Mouse (Mus musculus): Measurements from ENCODE around the gene Hic2. TPM values are rescaled to one million over a fixed set of nuclear protein-coding genes. Genes with fewer than 3 reads are reported as not detected.

Gene Hic2
- 10.3 and 10.8 TPM in 2 replicates for polyA plus RNA-seq (2014; fragmentation: Nextera tagmentation; extraction: Ambion mirVana)

GRCm38 (mm10) chr16:17232794-17233701 is at the start of gene Hic2:
TSS of gene Hic2 (plus strand) at chr16:17233572.
- H3K36me3 ChIP-seq (ENCODE audit: control insufficient read depth, insufficient read depth, low read length): no peaks in the 10 kb centered on the region
- H3K4me3 ChIP-seq (ENCODE audit: low read depth, low read length): peak within 1 kb of the TSS; percentile 83
- H3K9me3 ChIP-seq (ENCODE audit: control insufficient read depth, low read length): no peaks in the 10 kb centered on the region; the same call in 1 of the 2 replicates
- peak within 1 kb of the TSS; percentile 92 for H3K9ac ChIP-seq (ENCODE audit: low read length)
- DNase-seq (ENCODE audit: low spot score, missing footprints) (peak; percentile 99), ATAC-seq (ENCODE audit: low FRiP score) (peak; percentile 98)
- 1% methylated on average over 59 of the region's 59 CpGs for WGBS
- H3K4me1 ChIP-seq (ENCODE audit: control insufficient read depth, insufficient read depth, low read length): peaks cover 18% of the 10 kb centered on the region
- H3K27me3 ChIP-seq (ENCODE audit: control insufficient read depth, insufficient read depth, low read length): no peaks in the 10 kb centered on the region
- H3K27ac ChIP-seq (ENCODE audit: low read depth, low read length): peak within 1 kb of the TSS; percentile 89
- peak within 1 kb of the TSS; percentile 90 for H3K4me2 ChIP-seq

GRCm38 (mm10) chr16:17185475-17185874 is 47.9 kb upstream of the Hic2 start:
- H3K4me1 ChIP-seq (ENCODE audit: control insufficient read depth, insufficient read depth, low read length): no peaks in the 10 kb centered on the region
- no peak overlapping the region for H3K4me2 ChIP-seq
- H3K27ac ChIP-seq (ENCODE audit: low read depth, low read length): no peak overlapping the region
- DNase-seq (ENCODE audit: low spot score, missing footprints) (peak; percentile 60), ATAC-seq (ENCODE audit: low FRiP score) (no peak)
- H3K4me3 ChIP-seq (ENCODE audit: low read depth, low read length): no peak overlapping the region
- 0 out of 2 replicates have a peak, but pooled peaks cover 6% of the 10 kb centered on the region for H3K36me3 ChIP-seq (ENCODE audit: control insufficient read depth, insufficient read depth, low read length)
- H3K27me3 ChIP-seq (ENCODE audit: control insufficient read depth, insufficient read depth, low read length): no peaks in the 10 kb centered on the region
- H3K9me3 ChIP-seq (ENCODE audit: control insufficient read depth, low read length): no peaks in the 10 kb centered on the region
- no peak overlapping the region for H3K9ac ChIP-seq (ENCODE audit: low read length)

GRCm38 (mm10) chr16:17193823-17194222 is 39.5 kb upstream of the Hic2 start:
- Histone ChIP-seq H3K27me3 (ENCODE audit: control insufficient read depth, insufficient read depth, low read length) (no peaks in the 10 kb centered on the region), H3K27ac (ENCODE audit: low read depth, low read length) (no peak overlapping the region), H3K4me1 (ENCODE audit: control insufficient read depth, insufficient read depth, low read length) (no peaks in the 10 kb centered on the region), H3K36me3 (ENCODE audit: control insufficient read depth, insufficient read depth, low read length) (peaks cover 2% of the 10 kb centered on the region; the same call in 1 of the 2 replicates), H3K9ac (ENCODE audit: low read length) (no peak overlapping the region), H3K9me3 (ENCODE audit: control insufficient read depth, low read length) (no peaks in the 10 kb centered on the region), H3K4me3 (ENCODE audit: low read depth, low read length) (no peak overlapping the region), H3K4me2 (no peak overlapping the region)
- WGBS: 96% methylated on average over 4 of the region's 4 CpGs
- DNase-seq (ENCODE audit: low spot score, missing footprints): no peak
- ATAC-seq (ENCODE audit: low FRiP score): no peak

GRCm38 (mm10) chr16:17200121-17200952 is 33.0 kb upstream of the Hic2 start:
- H3K9me3 ChIP-seq (ENCODE audit: control insufficient read depth, low read length): no peaks in the 10 kb centered on the region
- H3K9ac ChIP-seq (ENCODE audit: low read length): peak overlapping the region; percentile 95
- H3K4me2 ChIP-seq: peak overlapping the region; percentile 88
- H3K27me3 ChIP-seq (ENCODE audit: control insufficient read depth, insufficient read depth, low read length): no peaks in the 10 kb centered on the region
- no peaks in the 10 kb centered on the region for H3K36me3 ChIP-seq (ENCODE audit: control insufficient read depth, insufficient read depth, low read length)
- DNase-seq (ENCODE audit: low spot score, missing footprints) (peak; percentile 86), ATAC-seq (ENCODE audit: low FRiP score) (no peak; the same call in 1 of the 2 replicates)
- WGBS: 11% methylated on average over 24 of the region's 24 CpGs
- H3K4me1 ChIP-seq (ENCODE audit: control insufficient read depth, insufficient read depth, low read length): peaks cover 13% of the 10 kb centered on the region
- no peak overlapping the region for H3K27ac ChIP-seq (ENCODE audit: low read depth, low read length)
- peak overlapping the region; percentile 79 for H3K4me3 ChIP-seq (ENCODE audit: low read depth, low read length)

GRCm38 (mm10) chr16:17200953-17201707 is 32.2 kb upstream of the Hic2 start:
- Histone ChIP-seq H3K27ac (ENCODE audit: low read depth, low read length) (0 out of 2 replicates have a peak overlapping the region, but pooled peaks have one; percentile 3), H3K36me3 (ENCODE audit: control insufficient read depth, insufficient read depth, low read length) (no peaks in the 10 kb centered on the region), H3K9ac (ENCODE audit: low read length) (peak overlapping the region; percentile 95), H3K27me3 (ENCODE audit: control insufficient read depth, insufficient read depth, low read length) (no peaks in the 10 kb centered on the region), H3K4me3 (ENCODE audit: low read depth, low read length) (peak overlapping the region; percentile 79), H3K9me3 (ENCODE audit: control insufficient read depth, low read length) (no peaks in the 10 kb centered on the region), H3K4me1 (ENCODE audit: control insufficient read depth, insufficient read depth, low read length) (peaks cover 13% of the 10 kb centered on the region), H3K4me2 (peak overlapping the region; percentile 88)
- WGBS: under 1% methylated on average over 61 of the region's 72 CpGs
- peak; percentile 98 for DNase-seq (ENCODE audit: low spot score, missing footprints)
- ATAC-seq (ENCODE audit: low FRiP score): peak; percentile 89

- H3K27ac ChIP-seq (ENCODE audit: low read depth, low read length): no peak overlapping the region
Observed at GRCm38 (mm10) chr16:17201977-17202376, 31.4 kb upstream of the Hic2 start.

GRCm38 (mm10) chr16:17202549-17202948 is 30.8 kb upstream of the Hic2 start, which contains the start of gene Ube2l3:
TSS of gene Ube2l3 (minus strand) at chr16:17202649.
- WGBS: 91% methylated on average over 1 of the region's 1 CpGs
- Histone ChIP-seq H3K9ac (ENCODE audit: low read length) (peak within 1 kb of the TSS; percentile 95), H3K4me2 (no peak within 1 kb of the TSS; the same call in 1 of the 2 replicates), H3K4me1 (ENCODE audit: control insufficient read depth, insufficient read depth, low read length) (peaks cover 13% of the 10 kb centered on the region), H3K27ac (ENCODE audit: low read depth, low read length) (no peak within 1 kb of the TSS), H3K4me3 (ENCODE audit: low read depth, low read length) (peak within 1 kb of the TSS; percentile 79; the same call in 1 of the 2 replicates), H3K27me3 (ENCODE audit: control insufficient read depth, insufficient read depth, low read length) (no peaks in the 10 kb centered on the region), H3K36me3 (ENCODE audit: control insufficient read depth, insufficient read depth, low read length) (no peaks in the 10 kb centered on the region), H3K9me3 (ENCODE audit: control insufficient read depth, low read length) (no peaks in the 10 kb centered on the region)
- no peak for DNase-seq (ENCODE audit: low spot score, missing footprints)
- ATAC-seq (ENCODE audit: low FRiP score): no peak

More at GRCm38 (mm10) chr16:17201977-17202376, 31.4 kb upstream of the Hic2 start:
- H3K36me3 ChIP-seq (ENCODE audit: control insufficient read depth, insufficient read depth, low read length): no peaks in the 10 kb centered on the region
- H3K9me3 ChIP-seq (ENCODE audit: control insufficient read depth, low read length): no peaks in the 10 kb centered on the region
- DNase-seq (ENCODE audit: low spot score, missing footprints) (no peak), ATAC-seq (ENCODE audit: low FRiP score) (no peak)
- no peak overlapping the region for H3K4me3 ChIP-seq (ENCODE audit: low read depth, low read length)
- H3K4me1 ChIP-seq (ENCODE audit: control insufficient read depth, insufficient read depth, low read length): peaks cover 13% of the 10 kb centered on the region
- no peak overlapping the region for H3K4me2 ChIP-seq
- WGBS: 62% methylated on average over 2 of the region's 2 CpGs
- no peak overlapping the region for H3K9ac ChIP-seq (ENCODE audit: low read length)
- no peaks in the 10 kb centered on the region for H3K27me3 ChIP-seq (ENCODE audit: control insufficient read depth, insufficient read depth, low read length)

GRCm38 (mm10) chr16:17204990-17205389 is 28.4 kb upstream of the Hic2 start:
- 5% methylated on average over 6 of the region's 6 CpGs for WGBS
- DNase-seq (ENCODE audit: low spot score, missing footprints) (no peak), ATAC-seq (ENCODE audit: low FRiP score) (no peak)
- Histone ChIP-seq H3K27me3 (ENCODE audit: control insufficient read depth, insufficient read depth, low read length) (no peaks in the 10 kb centered on the region; the same call in 1 of the 2 replicates), H3K4me2 (no peak overlapping the region), H3K9ac (ENCODE audit: low read length) (no peak overlapping the region), H3K4me3 (ENCODE audit: low read depth, low read length) (no peak overlapping the region), H3K36me3 (ENCODE audit: control insufficient read depth, insufficient read depth, low read length) (no peaks in the 10 kb centered on the region), H3K4me1 (ENCODE audit: control insufficient read depth, insufficient read depth, low read length) (peaks cover 16% of the 10 kb centered on the region), H3K9me3 (ENCODE audit: control insufficient read depth, low read length) (no peaks in the 10 kb centered on the region), H3K27ac (ENCODE audit: low read depth, low read length) (no peak overlapping the region)
